Mouse (Mus musculus): ENCODE measurements at regions not wholly inside any gene's neighbourhood (a gene's known extent, or its start where the extent isn't known, plus 50 kb on each side); places are given as distances from the start of the nearest gene placed in this dataset.
"Not testable (repeated sequence)": the region's sequence is repeated elsewhere in the genome, so short reads cannot be mapped to it uniquely, and the experiment has no call there.

DNA sequence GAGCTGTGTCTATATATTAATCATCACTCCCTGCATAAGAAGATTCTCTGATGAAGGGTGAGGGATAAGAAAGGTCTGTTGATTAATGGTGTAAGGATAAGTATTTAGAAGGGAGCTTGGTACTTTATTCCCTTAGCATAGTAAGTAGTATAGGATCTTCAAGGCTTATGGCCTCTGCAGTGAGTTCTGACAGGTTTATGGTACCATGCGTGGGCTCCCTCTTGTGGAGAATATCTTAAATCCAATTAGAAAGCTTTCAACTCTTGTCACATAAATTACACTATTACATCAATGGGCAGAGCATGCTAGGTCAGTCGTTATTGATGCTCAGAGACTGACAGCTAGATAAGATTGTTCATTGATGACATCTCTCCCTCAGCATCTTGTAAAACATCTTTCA lies 112.7 kb upstream of the Grin3a start:
- peak in 1 of 2 experiments; percentile 7 for DNase-seq

DNA sequence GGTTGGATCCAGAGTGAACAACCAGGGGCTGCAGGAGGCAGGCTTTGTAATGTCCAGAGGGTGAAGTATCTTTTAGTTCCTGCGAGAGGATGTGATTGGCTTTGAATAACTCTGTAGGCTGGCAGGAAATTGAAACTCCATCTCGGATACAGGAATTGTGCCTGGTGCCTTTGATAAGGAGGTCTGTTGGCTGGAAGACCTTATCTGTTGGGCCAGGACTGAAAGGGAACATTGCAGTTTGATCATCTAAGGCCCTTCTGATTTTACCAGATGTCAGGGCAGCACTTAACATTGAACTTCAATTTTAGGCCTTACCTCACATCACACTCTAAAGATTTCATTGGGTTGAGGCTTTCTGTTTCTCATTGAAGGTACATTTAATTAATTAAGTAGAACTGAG lies 111.3 kb upstream of the Grin3a start:
- no peak for DNase-seq

DNA sequence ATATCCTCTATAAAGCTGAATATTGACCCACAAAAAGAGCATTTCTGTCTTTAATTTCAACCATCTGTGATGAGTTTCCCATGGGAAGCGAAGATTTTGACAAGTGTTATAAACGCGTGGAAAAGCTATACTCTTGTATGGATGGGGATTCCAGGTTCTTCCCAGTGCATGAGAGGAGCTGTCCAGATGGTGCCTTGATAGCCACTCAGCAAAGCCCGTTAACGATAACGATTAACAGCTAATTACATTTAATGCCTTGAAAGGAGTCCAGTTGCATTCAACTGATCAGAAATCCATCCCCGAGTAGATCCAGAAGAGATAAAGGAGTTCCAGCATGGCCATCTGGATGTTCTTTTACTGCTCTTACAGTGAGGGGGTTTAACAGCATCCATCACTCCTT lies 100.8 kb upstream of the Grin3a start:
- DNase-seq: no peak

DNA sequence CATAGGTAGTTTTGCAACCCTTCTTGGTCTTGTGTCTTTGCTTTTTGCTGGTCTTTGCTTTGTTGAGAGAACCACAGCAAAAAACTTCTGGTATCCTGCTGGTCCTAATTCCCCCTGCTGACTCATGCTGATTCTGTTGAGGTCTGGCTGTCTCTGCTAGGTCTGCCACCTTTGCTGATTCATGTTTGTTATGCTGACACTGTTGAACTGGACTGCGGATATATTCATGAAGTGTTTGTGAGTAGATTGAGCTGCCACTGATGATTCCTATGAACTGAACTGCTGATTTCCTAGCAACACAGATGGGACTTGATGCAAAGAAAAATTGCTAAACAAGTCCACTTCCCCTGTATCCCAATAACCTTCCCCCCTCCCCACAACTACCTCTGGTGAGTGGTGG lies 91.9 kb upstream of the Grin3a start:
- no peak for DNase-seq

DNA sequence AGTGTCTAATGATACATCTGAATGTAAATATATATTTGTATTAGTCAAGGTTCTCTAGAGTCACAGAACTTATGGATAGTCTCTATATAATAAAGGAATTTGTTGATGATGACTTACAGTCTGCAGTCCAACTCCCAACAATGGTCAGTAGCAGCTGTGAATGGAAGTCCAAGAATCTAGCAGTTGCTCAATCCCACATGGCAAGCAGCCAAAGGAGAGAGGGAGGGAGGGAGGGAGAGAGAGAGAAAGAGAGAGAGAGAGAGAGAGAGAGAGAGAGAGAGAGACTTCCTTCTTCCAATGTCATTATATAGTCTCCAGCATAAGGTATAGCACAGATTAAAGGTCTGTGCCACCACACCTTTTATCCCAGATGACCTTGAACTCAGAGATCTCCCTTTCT lies 84.1 kb upstream of the Grin3a start:
- DNase-seq: not testable (repeated sequence)

DNA sequence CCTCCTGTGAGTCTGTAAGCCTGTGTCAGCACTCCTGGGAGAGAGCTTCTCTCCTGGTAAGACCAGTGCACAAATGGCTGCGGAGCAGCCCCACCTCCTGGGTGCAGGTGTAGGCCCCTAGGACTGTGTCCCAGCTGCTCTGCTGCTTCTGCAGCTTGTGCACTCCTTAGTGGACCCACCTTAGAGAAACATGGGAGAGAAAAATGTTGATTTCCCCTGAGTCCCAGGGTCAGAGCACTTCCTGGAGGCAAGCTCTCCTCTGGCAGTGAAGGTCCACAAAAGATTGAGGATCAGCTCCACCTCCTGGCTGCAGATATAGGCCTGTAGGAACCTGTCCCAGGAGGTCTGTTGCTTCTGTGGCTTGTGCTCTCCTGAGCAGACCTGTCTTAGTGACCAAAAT lies 81.5 kb upstream of the Grin3a start:
- DNase-seq: no peak

DNA sequence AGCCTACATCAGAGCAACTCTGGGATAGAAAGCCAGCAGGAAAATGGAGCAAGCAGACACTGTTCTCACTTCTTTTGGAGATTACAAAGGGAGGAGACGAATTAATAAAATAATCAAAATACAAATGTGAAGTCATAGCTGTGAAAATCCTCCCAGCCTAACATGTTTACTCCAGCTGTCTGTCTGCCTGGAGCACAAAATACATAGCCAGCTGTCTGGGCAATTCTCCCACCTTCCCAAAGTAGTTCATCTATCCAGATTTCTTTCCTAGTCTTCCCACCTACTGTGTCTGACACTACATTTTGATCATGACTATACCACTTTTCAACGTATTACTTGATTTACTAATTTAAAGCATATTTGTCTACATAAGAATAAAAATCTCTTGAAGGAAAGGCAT lies 68.7 kb upstream of the Grin3a start:
- no peak for DNase-seq

DNA sequence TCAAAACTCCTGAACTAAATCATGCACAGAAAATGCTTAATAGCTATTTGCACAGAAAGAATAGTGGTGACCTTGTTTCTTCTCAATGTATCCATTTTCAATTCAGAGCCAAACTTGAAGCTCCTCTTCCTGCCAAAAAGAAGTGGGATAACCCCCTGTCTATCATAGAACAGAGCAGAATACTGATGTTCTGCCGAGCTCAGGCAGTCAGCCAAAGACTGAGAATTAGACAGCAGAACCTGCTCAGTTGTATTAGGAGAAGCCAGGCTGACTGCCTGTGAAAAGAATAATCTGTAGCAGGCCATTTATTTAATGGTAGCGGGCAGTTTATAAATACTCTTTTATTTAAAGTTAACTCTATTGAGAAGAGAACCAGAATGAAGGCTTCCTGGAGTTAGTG lies 68.1 kb upstream of the Grin3a start:
- DNase-seq: peak; percentile 17 to 19
